19 mouse cellular contexts compared by ENCODE assay signal in the genomic region with DNA sequence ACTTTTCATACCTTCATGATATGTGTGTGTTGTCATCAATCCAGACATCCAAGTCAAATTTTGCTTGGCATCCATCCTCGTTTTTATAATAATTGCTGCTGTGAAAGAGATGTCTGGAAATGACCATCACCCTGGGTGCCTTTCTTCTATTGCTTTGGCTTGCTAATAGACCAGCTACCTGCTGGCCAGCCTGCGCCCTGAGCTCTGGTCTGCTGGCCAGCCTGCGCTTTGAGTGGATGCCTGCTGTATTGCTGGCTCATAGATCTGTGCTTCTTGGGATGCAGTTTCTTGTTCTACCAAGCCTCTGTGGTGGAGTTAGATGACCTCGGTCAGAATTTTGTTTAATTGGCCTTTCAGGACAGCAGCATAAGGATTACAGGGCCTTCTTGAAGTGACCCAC.
A peak's percentile ranks its signal among the peaks of the same experiment; 100 is the strongest.
DNase-seq lines count a peak whose midpoint lies in the region; ATAC-seq lines count a peak whose summit lies in the region.
"Had no signal": no experiment of that assay in that cellular context is flagged by ENCODE, and none has a peak within 500 bp of the region (broad histone marks: within the 10 kb centered on the region; RNA-seq: fewer than 3 reads in every experiment).

No protein-coding gene starts in this region.

- 85% methylated on average over 4 of the region's 4 CpGs for WGBS in kidney, embryonic 15.5 days

- no peak overlapping the region for H3K9ac ChIP-seq in kidney, embryonic 15.5 days
- H3K9ac ChIP-seq: forebrain, embryonic 13.5 days; hindbrain, embryonic 12.5 days; hindbrain, embryonic 15.5 days had no signal

- no peak overlapping the region for H3K4me2 ChIP-seq in kidney, embryonic 15.5 days
- H3K4me2 ChIP-seq: forebrain, embryonic 13.5 days; heart, embryonic 11.5 days; hindbrain, embryonic 12.5 days; hindbrain, embryonic 15.5 days had no signal

- no peak for DNase-seq in cerebellum, adult 11 months
- peak; percentile 20 for DNase-seq in brain, adult 2 months (ENCODE audit: low read depth, low spot score)
- peak; percentile 15 to 29 for DNase-seq in cerebellum, postnatal 10 days
- DNase-seq in cerebellum, postnatal 36 days, result peak; percentile 12
- no peak for DNase-seq in gastrocnemius, postnatal 36 days
- DNase-seq: adrenal gland, adult 8-10 months; adrenal gland, postnatal 25 days; gastrocnemius, postnatal 10 days; heart, adult 11 months had no signal

- ATAC-seq in cerebellum, adult (ENCODE audit: insufficient number of reproducible peaks, low FRiP score, low TSS enrichment), result peak; percentile 80; the same call in 1 of the 2 replicates
- ATAC-seq in kidney, embryonic 15.5 days (replicated peaks; ENCODE audit: low FRiP score), result no peak
- ATAC-seq: activated CD4-positive, CD25-positive, alpha-beta regulatory T cell, adult 4 months; forebrain, embryonic 13.5 days; forebrain, embryonic 16.5 days; intestine, postnatal 0 days had no signal

- H3K4me3 ChIP-seq in kidney, embryonic 15.5 days (replicated peaks), result no peak overlapping the region
- H3K4me3 ChIP-seq: forebrain, embryonic 10.5 days; forebrain, embryonic 13.5 days; hindbrain, embryonic 12.5 days; hindbrain, embryonic 15.5 days had no signal

- no peaks in the 10 kb centered on the region for H3K27me3 ChIP-seq in kidney, embryonic 15.5 days
- H3K27me3 ChIP-seq: forebrain, embryonic 13.5 days; hindbrain, embryonic 12.5 days; hindbrain, embryonic 15.5 days had no signal

- H3K9me3 ChIP-seq in kidney, embryonic 15.5 days (replicated peaks), result no peaks in the 10 kb centered on the region
- H3K9me3 ChIP-seq: forebrain, embryonic 10.5 days; forebrain, embryonic 13.5 days; hindbrain, embryonic 12.5 days; hindbrain, embryonic 15.5 days had no signal

- intact Hi-C loops in gastrocnemius, postnatal 36 days (cut with DNase I), result no loop called here

- no peaks in the 10 kb centered on the region for H3K36me3 ChIP-seq in kidney, embryonic 15.5 days
- H3K36me3 ChIP-seq: forebrain, embryonic 10.5 days; hindbrain, embryonic 12.5 days; hindbrain, embryonic 15.5 days had no signal

- no peaks in the 10 kb centered on the region for H3K4me1 ChIP-seq in kidney, embryonic 15.5 days
- H3K4me1 ChIP-seq: forebrain, embryonic 10.5 days; forebrain, embryonic 13.5 days; hindbrain, embryonic 12.5 days; hindbrain, embryonic 15.5 days had no signal

- no peak overlapping the region for H3K27ac ChIP-seq in kidney, embryonic 15.5 days
- H3K27ac ChIP-seq: forebrain, embryonic 10.5 days; forebrain, embryonic 13.5 days; hindbrain, embryonic 12.5 days; hindbrain, embryonic 15.5 days had no signal

Comparison
In these comparisons a context has a peak if more than half of its experiments do, and no peak if none do; other contexts are left out.
1. DNase-seq: peak in brain, adult 2 months (single experiment), cerebellum, postnatal 10 days (2 of 2) and cerebellum, postnatal 36 days (2 of 2); none in cerebellum, adult 11 months (single experiment) and gastrocnemius, postnatal 36 days (0 of 2).